Mouse (Mus musculus) megakaryocyte progenitor cell, adult 5-6 weeks (primary cell): ENCODE data around the gene Msx2. TPM values are rescaled to one million over a fixed set of nuclear protein-coding genes. Genes with fewer than 3 reads are reported as not detected.

ENCODE experiments used
- ATAC-seq: replicated peaks from 2 replicates; pipeline ENCODE4 v1.8.0; 2016; ENCODE audit warnings: mild to moderate bottlenecking, moderate TSS enrichment, inconsistent platforms; ENCODE audit not compliant: poor library complexity
- total RNA-seq, 2 experiments: library from RNA; stranded (forward) in 1 of 2; stranded (reverse) in 1 of 2; fragments of 157-497, 149-512 nt in 1 of 2; fragments of 200-1000 nt in 1 of 2; gene quantifications; 2 replicates each; pipeline versions ENCODE4 v1.2.3 to v1.2.4; 2015 to 2017

Gene Msx2
- total RNA-seq (2015) (not detected in 2 replicates), total RNA-seq (2017) (not detected in 2 replicates)

GRCm38 (mm10) chr13:53472614-53473124 lies at the start of gene Msx2:
Msx2 (minus strand) TSS chr13:53473074.
- ATAC-seq, result peak; percentile 76

- no peak for ATAC-seq
These were observed 48.6 kb upstream of the Msx2 start for GRCm38 (mm10) chr13:53521468-53521867.

- ATAC-seq, result no peak
These were observed 47.6 kb upstream of the Msx2 start for GRCm38 (mm10) chr13:53520343-53520937.

GRCm38 (mm10) chr13:53519727-53520126 lies 46.9 kb upstream of the Msx2 start:
- no peak for ATAC-seq

- no peak for ATAC-seq
These were observed 45.4 kb upstream of the Msx2 start for GRCm38 (mm10) chr13:53518306-53518705.

- ATAC-seq, result no peak
These were observed 41.7 kb upstream of the Msx2 start for GRCm38 (mm10) chr13:53514574-53514973.

- ATAC-seq, result no peak
These were observed 38.5 kb upstream of the Msx2 start for GRCm38 (mm10) chr13:53511366-53511765.

- no peak for ATAC-seq
These were observed 29.5 kb upstream of the Msx2 start for GRCm38 (mm10) chr13:53502406-53502805.

- ATAC-seq, result no peak
These were observed 28.8 kb upstream of the Msx2 start for GRCm38 (mm10) chr13:53501561-53502253.

- no peak for ATAC-seq
These were observed 28.2 kb upstream of the Msx2 start for GRCm38 (mm10) chr13:53501057-53501456.

GRCm38 (mm10) chr13:53486512-53486911 lies 13.6 kb upstream of the Msx2 start:
- ATAC-seq, result no peak

GRCm38 (mm10) chr13:53475701-53476188 lies 2.9 kb upstream of the Msx2 start:
- ATAC-seq, result no peak

GRCm38 (mm10) chr13:53474491-53474890 lies 1.6 kb upstream of the Msx2 start:
- no peak for ATAC-seq

GRCm38 (mm10) chr13:53473991-53474390 lies 1.1 kb upstream of the Msx2 start:
- no peak for ATAC-seq

- no peak for ATAC-seq
These were observed 417 bp upstream of the Msx2 start for GRCm38 (mm10) chr13:53473291-53473690.

GRCm38 (mm10) chr13:53471926-53472613 lies 804 bp downstream of the Msx2 start:
- ATAC-seq, result no peak

- ATAC-seq, result no peak
These were observed 1.5 kb downstream of the Msx2 start for GRCm38 (mm10) chr13:53471411-53471810.

GRCm38 (mm10) chr13:53470437-53471151 lies 2.3 kb downstream of the Msx2 start:
- ATAC-seq, result no peak

- ATAC-seq, result no peak
These were observed 3.1 kb downstream of the Msx2 start for GRCm38 (mm10) chr13:53469756-53470155.

- ATAC-seq, result no peak
These were observed 4.7 kb downstream of the Msx2 start for GRCm38 (mm10) chr13:53468171-53468570.
